Comparison of ENCODE assay signal across 7 mouse cellular contexts in the genomic region with DNA sequence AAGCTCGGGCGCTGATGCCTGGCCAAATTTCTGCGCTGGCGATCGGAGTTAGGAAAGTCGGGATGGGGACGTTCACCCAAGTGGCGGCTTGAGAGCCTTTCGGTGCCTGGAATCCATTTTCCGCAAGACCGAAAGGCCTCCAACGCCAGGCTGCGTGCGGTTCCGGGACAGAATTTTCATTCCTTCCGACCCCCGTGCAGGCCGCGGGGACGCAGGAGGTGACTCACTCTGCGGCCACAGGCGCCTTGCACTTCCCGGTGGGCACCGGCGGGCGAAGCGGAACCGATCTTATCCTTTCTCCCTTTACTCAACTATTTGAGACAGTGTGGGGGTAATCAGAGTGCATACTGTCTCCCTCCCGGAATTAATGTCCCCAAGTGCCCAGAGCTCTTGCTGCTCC. TPM values are rescaled to one million over a fixed set of nuclear protein-coding genes. Genes with fewer than 3 reads are reported as not detected.
A peak's percentile ranks its signal among the peaks of the same experiment; 100 is the strongest.
DNase-seq lines count a peak whose midpoint lies in the region; ATAC-seq and TF ChIP-seq lines count a peak whose summit lies in the region.

No protein-coding gene starts in this region.

- H3K27ac ChIP-seq in bone marrow macrophage, adult 2 months (ENCODE audit: insufficient read depth, low read depth, low read length), result no peak overlapping the region
- no peak overlapping the region; the same call in 1 of the 2 replicates for H3K27ac ChIP-seq in liver, embryonic 13.5 days
- H3K27ac ChIP-seq in neural tube, embryonic 11.5 days (ENCODE audit: low read depth, low read length), result no peak overlapping the region

- no peak for ATAC-seq in liver, embryonic 13.5 days (ENCODE audit: low read depth)
- no peak for ATAC-seq in neural tube, embryonic 11.5 days (ENCODE audit: insufficient read depth, low FRiP score, low TSS enrichment)

- peak overlapping the region; percentile 43; the same call in 1 of the 2 replicates for H3K9ac ChIP-seq in liver, embryonic 13.5 days
- H3K9ac ChIP-seq in neural tube, embryonic 11.5 days (ENCODE audit: low read length), result peak overlapping the region; percentile 47; the same call in 1 of the 2 replicates

- WGBS in liver, embryonic 13.5 days (ENCODE audit: insufficient replicate concordance), result 2% methylated on average over 26 of the region's 29 CpGs
- under 1% methylated on average over 29 of the region's 29 CpGs for WGBS in neural tube, embryonic 11.5 days

- intact Hi-C loops in left cerebral cortex, postnatal 10 days (cut with DNase I), result loop anchor here (5.0 to 10.0 kb wide), 5 partner anchors 154 to 974 kb away; a partner anchor contains a TSS

- no peaks in the 10 kb centered on the region for H3K36me3 ChIP-seq in liver, embryonic 13.5 days
- H3K36me3 ChIP-seq in neural tube, embryonic 11.5 days (ENCODE audit: control insufficient read depth, insufficient read depth, low read length), result no peaks in the 10 kb centered on the region

- peaks cover 6% of the 10 kb centered on the region for H3K4me1 ChIP-seq in bone marrow macrophage, adult 2 months (ENCODE audit: control insufficient read depth, insufficient read depth, low read length)
- peaks cover 39% of the 10 kb centered on the region for H3K4me1 ChIP-seq in liver, embryonic 13.5 days (replicated peaks)
- H3K4me1 ChIP-seq in neural tube, embryonic 11.5 days (ENCODE audit: control insufficient read depth, insufficient read depth, low read length), result peaks cover 26% of the 10 kb centered on the region

- H3K4me2 ChIP-seq in liver, embryonic 13.5 days, result peak overlapping the region; percentile 60
- peak overlapping the region; percentile 68 for H3K4me2 ChIP-seq in neural tube, embryonic 11.5 days (ENCODE audit: low read depth)

- peaks cover 90% of the 10 kb centered on the region for H3K27me3 ChIP-seq in liver, embryonic 13.5 days
- H3K27me3 ChIP-seq in neural tube, embryonic 11.5 days (ENCODE audit: control insufficient read depth, insufficient read depth, low read length), result peaks cover 15% of the 10 kb centered on the region

- DNase-seq in ES-CJ7 (ENCODE audit: low read depth, low spot score), result peak; percentile 14
- peak; percentile 25 for DNase-seq in heart, postnatal 4 days
- DNase-seq in liver, embryonic 13.5 days, result no peak
- peak; percentile 46 for DNase-seq in neural tube, embryonic 11.5 days (ENCODE audit: low spot score)
- DNase-seq in left cerebral cortex, postnatal 10 days (ENCODE audit: extremely low spot score in 1 of 2, low spot score in 2 of 2), result no peak
- DNase-seq in gastrocnemius, adult 18-20 months (ENCODE audit: low spot score), result no peak

- TF ChIP-seq CTCF in bone marrow macrophage, adult 2 months (IDR thresholded peaks at IDR 0.05; ENCODE audit: low read depth, low read length), result no peak

- peak overlapping the region; percentile 59 for H3K4me3 ChIP-seq in bone marrow macrophage, adult 2 months (ENCODE audit: insufficient read depth, low read length)
- H3K4me3 ChIP-seq in liver, embryonic 13.5 days (replicated peaks), result peak overlapping the region; percentile 39
- H3K4me3 ChIP-seq in neural tube, embryonic 11.5 days (ENCODE audit: low read depth, low read length), result peak overlapping the region; percentile 31

- no peaks in the 10 kb centered on the region for H3K9me3 ChIP-seq in liver, embryonic 13.5 days (replicated peaks)
- H3K9me3 ChIP-seq in neural tube, embryonic 11.5 days (ENCODE audit: control insufficient read depth, low read length), result no peaks in the 10 kb centered on the region

- TF ChIP-seq POLR2A in bone marrow macrophage, adult 2 months (IDR thresholded peaks at IDR 0.05; ENCODE audit: borderline replicate concordance, low read depth, low read length), result no peak

RNA-seq across cellular contexts. Expression of a gene that starts 1.3 kb away (rescaled TPM):
- not detected in 2 replicates for polyA plus RNA-seq in bone marrow macrophage, adult 2 months (2012; ENCODE audit: insufficient read depth, insufficient read length, missing spikeins)
- 1 to 10 TPM; 1.1 TPM for total RNA-seq in heart, postnatal 4 days (2021)
- 12.6 and 17.3 TPM in 2 replicates for polyA plus RNA-seq in liver, embryonic 13.5 days (2015; fragmentation: Nextera tagmentation; extraction: Ambion mirVana)
- 13.0 and 14.0 TPM in 2 replicates for polyA plus RNA-seq in neural tube, embryonic 11.5 days (2014; fragmentation: Nextera tagmentation; extraction: Ambion mirVana)
- 1 to 10 TPM in 1 of 2 experiments, under 1 TPM in 1; 0.89 to 1.1 TPM for total RNA-seq in left cerebral cortex, postnatal 10 days (2021)
- total RNA-seq in gastrocnemius, adult 18-20 months (2021), result under 1 TPM; 0.25 to 0.31 TPM

Comparison
In these comparisons a context has a peak if more than half of its experiments do, and no peak if none do; other contexts are left out.
1. DNase-seq: peak in ES-CJ7 (single experiment), heart, postnatal 4 days (single experiment) and neural tube, embryonic 11.5 days (single experiment); none in liver, embryonic 13.5 days (single experiment), left cerebral cortex, postnatal 10 days (0 of 2) and gastrocnemius, adult 18-20 months (single experiment).
2. Peak in every context shown above with its lines, with median percentiles within 50 percentile points of each other: H3K4me3 ChIP-seq.